Mouse (Mus musculus) left cerebral cortex, postnatal 25 days (tissue): ENCODE results near the gene Taf1c. TPM values are rescaled to one million over a fixed set of nuclear protein-coding genes. Genes with fewer than 3 reads are reported as not detected.

ENCODE experiments used
- DNase-seq, 2 experiments: peaks; one replicate each; pipeline ENCODE4 v3.0.0; 2022; ENCODE audit warnings: low spot score in 2 of 2, mixed read lengths in 1 of 2
- intact Hi-C: fragments of 180-260 bp; cut with DNase I; formaldehyde crosslinking; loops from one replicate; pipeline ENCODE4 v1.15.1; 2025
- total RNA-seq, 2 experiments: library from RNA; stranded (reverse); gene quantifications; 2 replicates each; pipeline ENCODE4 v1.2.3; 2021

The Taf1c gene
- total RNA-seq, 2 experiments from 2014 or later: 9.9 to 10.0 TPM

DNA sequence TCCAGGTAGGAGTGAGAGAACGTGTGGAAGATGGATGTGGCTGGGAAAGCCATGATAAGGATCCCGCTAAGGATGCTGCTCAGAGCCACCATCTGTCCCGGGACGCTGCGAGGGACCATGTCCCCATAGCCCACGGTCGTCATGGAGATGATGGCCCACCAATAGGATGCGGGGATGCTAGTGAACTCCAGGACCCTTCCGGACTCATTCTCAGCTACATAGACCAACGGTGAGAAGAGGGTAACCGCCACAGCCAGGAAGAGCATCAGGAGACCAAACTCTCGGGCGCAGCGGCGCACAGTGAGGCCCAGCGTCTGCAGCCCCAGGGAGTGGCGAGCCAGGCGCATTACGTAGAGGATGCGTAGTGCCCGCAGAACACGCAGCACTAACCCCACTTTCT lies 20.8 kb upstream of the Taf1c start:
- DNase-seq: no peak
- intact Hi-C loops: no loop called here

DNA sequence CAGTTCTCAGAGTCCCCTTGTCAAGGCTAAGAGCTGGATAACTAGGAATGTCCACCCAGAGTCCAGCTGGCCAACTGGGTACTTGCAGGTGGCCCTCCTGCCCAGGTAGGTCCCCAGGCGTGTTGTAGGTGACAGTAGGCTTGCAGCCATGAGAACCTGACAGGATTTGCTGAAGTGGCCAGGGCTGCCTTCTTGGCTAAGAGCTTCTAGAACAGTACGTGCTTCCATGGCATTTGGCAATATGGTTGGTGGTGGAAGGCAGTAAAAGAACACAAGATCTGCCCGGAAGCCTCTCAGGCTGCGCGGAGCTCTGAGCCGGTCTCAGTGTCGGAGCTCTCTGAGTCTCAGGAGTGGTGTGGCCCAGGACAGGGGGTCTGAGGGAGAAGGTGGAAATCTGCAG lies 19.9 kb upstream of the Taf1c start:
- intact Hi-C loops: no loop called here

GRCm38 (mm10) chr8:119623744-119624143 lies 18.7 kb upstream of the Taf1c start:
- intact Hi-C loops: no loop called here

More for the DNA sequence above, 19.9 kb upstream of the Taf1c start:
- DNase-seq: no peak

GRCm38 (mm10) chr8:119623061-119623460 lies 18.0 kb upstream of the Taf1c start:
- intact Hi-C loops: no loop called here
- no peak for DNase-seq

More at GRCm38 (mm10) chr8:119623744-119624143, 18.7 kb upstream of the Taf1c start:
- no peak for DNase-seq

- intact Hi-C loops: no loop called here
- DNase-seq: no peak
These were observed 17.5 kb upstream of the Taf1c start for GRCm38 (mm10) chr8:119622555-119622954.

- DNase-seq: no peak
- intact Hi-C loops: no loop called here
These were observed 15.9 kb upstream of the Taf1c start for GRCm38 (mm10) chr8:119620848-119621465.

DNA sequence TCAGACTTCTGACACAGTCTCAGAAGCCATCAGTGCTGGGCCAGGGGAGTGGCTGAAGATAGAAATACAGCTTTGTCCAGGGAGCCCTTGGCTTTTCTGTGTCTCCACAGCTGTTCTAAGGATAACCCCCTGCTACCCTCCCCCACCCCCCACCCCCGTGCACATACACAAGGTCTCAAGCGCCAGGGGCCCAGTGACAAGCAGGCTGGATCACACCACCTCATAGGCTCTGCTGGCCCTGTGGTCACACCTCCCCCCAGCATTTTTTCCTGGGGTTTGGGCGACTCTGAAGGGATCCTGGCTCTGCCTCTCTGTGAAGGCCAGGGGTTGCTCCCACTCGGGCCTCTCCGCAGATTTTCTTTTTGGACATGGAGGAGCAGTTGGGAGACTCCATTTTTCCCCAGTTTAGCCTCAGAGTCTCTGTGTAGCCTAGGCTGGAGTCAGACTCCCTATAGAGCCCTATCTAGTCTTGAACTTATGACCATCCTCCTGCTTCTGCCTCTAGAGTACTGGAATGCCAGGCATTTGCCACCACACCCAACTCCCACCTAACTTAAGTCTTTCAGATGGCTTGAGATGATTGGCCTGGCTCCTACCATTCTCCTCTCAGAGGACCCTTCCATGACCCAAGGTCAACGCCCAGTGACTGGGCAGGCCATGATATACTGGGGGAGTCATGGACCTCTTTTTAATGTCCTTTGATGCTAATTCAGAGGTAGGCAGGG lies 15.3 kb upstream of the Taf1c start:
- intact Hi-C loops: no loop called here
- no peak for DNase-seq

DNA sequence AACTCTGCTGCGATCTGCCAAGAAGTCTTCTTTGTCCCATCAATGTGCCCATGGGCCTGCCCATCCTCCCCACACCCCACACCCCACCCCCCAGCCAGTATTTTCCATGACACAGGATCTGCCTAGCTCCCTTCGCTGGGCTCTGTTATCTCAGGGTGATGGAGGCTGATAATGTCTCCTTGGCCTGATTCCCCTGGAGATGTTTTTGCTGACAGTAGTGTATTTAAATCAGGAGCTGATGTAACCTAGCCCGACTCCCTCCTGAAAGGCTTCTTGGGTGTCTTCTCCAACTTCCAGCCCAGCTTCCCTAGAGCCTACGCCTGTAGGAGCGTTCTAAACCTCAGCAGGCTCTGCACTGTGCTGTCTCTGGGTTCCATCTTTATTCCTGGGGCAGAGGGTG lies 13.9 kb upstream of the Taf1c start:
- DNase-seq: no peak
- intact Hi-C loops: no loop called here

GRCm38 (mm10) chr8:119617586-119617985 lies 12.6 kb upstream of the Taf1c start:
- intact Hi-C loops: no loop called here
- no peak for DNase-seq

DNA sequence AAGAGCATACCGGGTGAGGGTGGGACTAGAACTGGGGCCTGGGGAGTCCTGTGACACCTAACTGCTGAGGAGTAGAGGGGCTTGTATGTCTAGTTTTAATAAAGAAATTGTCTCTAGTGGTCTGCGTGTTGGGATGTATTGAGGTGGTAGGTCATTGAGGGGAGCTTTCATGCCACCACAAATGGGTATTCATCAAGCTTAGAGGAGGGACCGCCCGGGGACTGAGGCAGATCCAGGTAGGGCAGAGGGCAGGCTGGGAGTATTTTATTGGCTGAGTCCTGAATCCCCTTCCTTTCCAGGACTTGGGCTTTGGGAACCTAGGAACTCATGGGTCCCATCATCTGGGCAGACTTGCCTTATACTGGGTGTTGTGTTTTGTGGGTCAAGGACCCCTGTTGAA lies 11.8 kb upstream of the Taf1c start:
- no peak for DNase-seq
- intact Hi-C loops: no loop called here

- no peak for DNase-seq
- intact Hi-C loops: no loop called here
These were observed 11.3 kb upstream of the Taf1c start for GRCm38 (mm10) chr8:119616358-119616757.

GRCm38 (mm10) chr8:119615096-119615495 lies 10.1 kb upstream of the Taf1c start:
- DNase-seq: no peak
- intact Hi-C loops: no loop called here

GRCm38 (mm10) chr8:119612471-119612870 lies 7.4 kb upstream of the Taf1c start, which contains the start of gene Adad2:
Gene Adad2, plus strand, starts transcription at chr8:119612747.
- DNase-seq: no peak
- intact Hi-C loops: no loop called here

DNA sequence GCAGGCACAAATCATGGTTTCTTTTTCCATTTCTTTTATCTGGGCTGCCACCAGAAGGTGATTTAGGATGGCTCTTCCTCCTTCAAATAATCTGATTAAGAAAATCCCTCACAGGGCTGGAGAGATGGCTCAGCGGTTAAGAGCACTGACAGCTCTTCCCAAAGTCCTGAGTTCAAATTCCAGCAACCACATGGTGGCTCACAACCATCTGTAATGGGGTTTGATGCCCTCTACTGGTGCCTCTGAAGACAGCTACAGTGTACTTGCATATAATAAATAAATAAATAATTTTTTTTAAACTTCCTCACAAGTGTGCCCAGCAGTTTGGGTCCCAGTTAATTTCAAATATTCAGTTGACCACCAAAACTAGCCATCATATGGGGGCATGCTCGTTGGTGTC lies 1.2 kb upstream of the Taf1c start:
- intact Hi-C loops: loop anchor here (10.0 kb wide), 1 partner anchor 191 kb away; no protein-coding TSS in a partner anchor
- no peak for DNase-seq

GRCm38 (mm10) chr8:119604398-119604803 lies 621 bp downstream of the Taf1c start:
- DNase-seq: no peak
- intact Hi-C loops: loop anchor here (2.0 to 10.0 kb wide), 2 partner anchors 158 to 190 kb away; partner anchors contain the start of gene Necab2

GRCm38 (mm10) chr8:119603771-119604170 lies 1.3 kb downstream of the Taf1c start:
- intact Hi-C loops: loop anchor here (2.0 to 10.0 kb wide), 2 partner anchors 157 to 189 kb away; partner anchors contain the start of gene Necab2
- DNase-seq: no peak

GRCm38 (mm10) chr8:119591456-119591855 lies 13.6 kb downstream of the Taf1c start:
- intact Hi-C loops: no loop called here
- no peak for DNase-seq

DNA sequence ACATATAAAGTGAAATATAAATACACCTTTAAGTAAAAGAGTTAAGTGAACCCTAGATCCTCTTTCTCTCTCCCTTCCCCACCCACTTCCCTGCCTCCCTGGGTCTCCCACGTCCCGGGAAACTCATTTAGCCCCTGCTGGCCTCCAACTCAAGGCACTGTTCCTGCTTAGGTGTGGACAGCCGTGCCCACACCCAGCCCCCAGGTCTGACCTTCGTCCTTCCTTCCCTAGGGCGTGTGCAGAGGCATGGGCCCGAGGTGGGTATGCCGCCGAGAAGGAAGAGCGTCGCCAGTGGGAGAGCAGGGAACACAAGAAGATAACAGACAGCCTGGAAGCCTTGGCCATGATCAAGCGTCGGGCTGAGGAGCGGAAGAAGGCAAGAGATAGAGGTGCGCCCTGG lies 14.7 kb downstream of the Taf1c start:
- DNase-seq: no peak
- intact Hi-C loops: no loop called here

DNA sequence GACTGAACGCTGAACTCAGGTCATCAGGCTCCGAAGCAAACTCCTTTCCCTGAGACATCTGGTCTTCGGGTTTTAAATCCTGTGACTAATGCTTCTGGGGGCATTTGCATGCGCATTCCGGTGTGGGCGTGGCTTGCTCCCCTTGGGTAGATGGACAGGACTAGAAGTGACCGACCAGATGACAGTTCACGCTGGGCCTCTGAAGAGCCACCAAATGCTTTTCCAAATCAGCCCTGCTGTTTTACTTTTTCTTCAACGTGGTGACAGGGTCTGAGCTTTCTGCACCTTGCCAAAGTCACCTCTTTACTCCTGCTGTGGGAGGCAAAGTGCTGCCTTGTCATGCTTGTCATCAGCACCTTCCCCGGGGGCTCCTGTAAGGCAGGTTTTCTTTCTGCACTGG lies 16.2 kb downstream of the Taf1c start:
- intact Hi-C loops: no loop called here

DNA sequence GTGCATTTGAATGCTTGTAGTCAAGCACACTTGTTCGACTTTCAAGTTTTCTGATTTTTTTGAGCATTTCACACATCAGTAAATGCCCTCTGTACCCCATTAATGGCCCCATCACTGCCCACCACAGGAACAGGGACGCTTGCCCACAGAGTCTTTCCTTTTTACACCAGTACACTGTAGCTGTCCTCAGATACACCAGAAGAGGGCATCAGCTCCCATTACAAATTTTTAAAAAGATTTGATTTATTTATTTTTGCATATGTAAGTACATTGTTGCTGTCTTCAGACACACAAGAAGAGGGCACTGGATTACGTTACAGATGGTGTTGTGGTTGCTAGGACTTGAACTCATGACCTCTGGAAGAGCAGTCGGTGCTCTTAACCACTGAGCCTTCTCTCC lies 16.7 kb downstream of the Taf1c start:
- intact Hi-C loops: no loop called here
- DNase-seq: no peak

More for the DNA sequence above, 16.2 kb downstream of the Taf1c start:
- DNase-seq: no peak

DNA sequence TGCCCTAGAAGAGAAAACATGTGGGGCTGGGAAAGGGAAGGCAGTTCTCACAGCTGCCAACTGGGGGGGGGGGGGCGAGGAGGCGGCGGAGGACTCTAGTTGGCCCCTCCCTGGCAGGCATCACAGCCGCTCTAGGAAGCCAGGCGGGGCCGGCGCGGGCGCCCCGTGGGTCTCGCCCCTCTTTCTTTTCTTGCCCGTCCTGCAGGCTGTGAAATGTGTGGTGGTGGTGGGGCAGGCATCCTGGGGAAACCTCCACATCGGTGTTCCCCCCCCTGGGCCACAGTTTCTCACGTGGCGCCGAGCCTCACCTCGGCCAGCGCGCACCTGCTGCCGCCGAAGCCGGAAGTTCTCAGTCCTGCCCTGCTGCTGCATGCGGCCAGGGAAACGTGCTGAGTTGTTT lies 19.1 kb downstream of the Taf1c start:
- no peak for DNase-seq
- intact Hi-C loops: no loop called here
